Mouse (Mus musculus) thymus, adult 18-20 months (tissue): ENCODE measurements at regions not wholly inside any gene's neighbourhood (a gene's known extent, or its start where the extent isn't known, plus 50 kb on each side); places are given as distances from the start of the nearest gene placed in this dataset.

Experiments
- DNase-seq, 2 experiments: peaks; one replicate each; pipeline ENCODE4 v3.0.0; 2022; ENCODE audit warnings: mixed read lengths in 2 of 2

DNA sequence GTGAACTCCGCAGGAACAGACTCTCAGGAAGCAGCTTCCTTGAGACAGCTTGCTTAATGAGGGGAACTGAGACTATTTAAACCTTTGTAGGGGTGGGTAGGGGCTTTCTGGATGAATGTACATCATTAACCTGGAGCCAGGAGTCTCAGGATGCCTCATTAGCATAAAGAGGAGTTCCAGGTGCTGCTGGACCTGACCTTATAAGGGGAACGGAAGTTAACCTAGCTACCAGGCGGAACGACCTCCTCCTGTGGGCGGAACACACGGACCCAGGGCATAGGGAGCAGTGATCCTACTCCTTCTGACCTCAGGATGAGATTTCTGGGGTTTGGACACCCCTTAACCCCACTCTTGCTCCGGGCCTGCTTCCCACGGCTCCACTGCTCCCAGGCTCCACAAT lies 417.6 kb upstream of the Smim15 start:
- DNase-seq, result no peak

- DNase-seq, result no peak
These were observed 422.9 kb upstream of the Smim15 start for GRCm38 (mm10) chr13:107621337-107621736.

DNA sequence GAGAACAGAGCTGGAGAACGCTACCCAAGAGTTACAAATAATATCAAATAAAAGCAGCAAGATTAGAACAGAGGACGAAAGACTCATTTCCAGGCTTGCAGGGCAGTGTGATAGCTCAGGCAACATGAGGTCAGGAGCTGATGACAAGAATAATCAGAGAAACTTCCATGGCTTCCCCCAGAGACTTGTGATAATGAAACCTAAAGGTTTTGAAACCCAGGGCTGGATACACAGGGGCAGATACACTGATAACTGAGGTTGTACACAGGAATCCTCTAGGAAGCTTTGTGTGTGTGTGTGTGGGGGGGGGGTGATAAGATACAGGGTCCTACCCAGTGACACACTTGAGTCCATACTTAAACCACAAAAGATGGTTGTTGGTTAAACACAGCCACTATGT lies 423.4 kb upstream of the Smim15 start:
- DNase-seq, result no peak

GRCm38 (mm10) chr13:107620210-107620609 lies 424.0 kb upstream of the Smim15 start:
- no peak for DNase-seq

- no peak for DNase-seq
These were observed 424.8 kb upstream of the Smim15 start for GRCm38 (mm10) chr13:107619430-107619927.

DNA sequence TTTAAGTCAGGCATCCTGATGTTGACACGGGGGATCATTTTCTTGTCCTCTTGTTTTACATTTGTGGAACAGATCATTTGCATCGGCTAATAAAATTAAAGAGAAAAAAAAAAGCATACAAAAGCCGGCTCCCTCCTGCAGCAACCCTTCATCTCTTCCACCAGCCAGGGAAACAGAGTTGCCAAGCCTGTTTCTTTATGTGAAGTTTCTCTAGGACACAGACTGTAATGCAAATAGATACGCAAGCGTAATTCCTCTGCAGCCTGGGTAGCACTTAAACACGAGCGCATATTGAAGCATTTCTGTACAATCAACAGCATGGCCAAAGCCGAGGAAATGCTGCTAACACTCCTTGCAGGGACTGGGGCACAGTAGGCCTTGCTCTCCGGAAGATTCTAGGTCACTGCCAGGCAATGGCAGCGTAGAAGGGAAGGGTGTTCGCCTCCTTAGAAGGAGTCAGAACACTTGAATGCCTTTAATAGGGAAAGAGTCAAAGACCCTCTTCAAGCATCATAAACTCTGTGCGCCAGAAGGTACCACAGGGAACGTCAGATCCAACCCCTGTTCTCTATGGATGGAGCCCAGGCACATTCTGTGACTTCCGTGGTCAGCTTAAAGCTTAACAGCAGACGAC lies 425.3 kb upstream of the Smim15 start:
- DNase-seq, result no peak

GRCm38 (mm10) chr13:107618369-107618771 lies 425.9 kb upstream of the Smim15 start:
- no peak for DNase-seq

- no peak for DNase-seq
These were observed 426.7 kb upstream of the Smim15 start for GRCm38 (mm10) chr13:107617582-107617981.

- DNase-seq, result no peak
These were observed 427.5 kb upstream of the Smim15 start for GRCm38 (mm10) chr13:107616775-107617174.

DNA sequence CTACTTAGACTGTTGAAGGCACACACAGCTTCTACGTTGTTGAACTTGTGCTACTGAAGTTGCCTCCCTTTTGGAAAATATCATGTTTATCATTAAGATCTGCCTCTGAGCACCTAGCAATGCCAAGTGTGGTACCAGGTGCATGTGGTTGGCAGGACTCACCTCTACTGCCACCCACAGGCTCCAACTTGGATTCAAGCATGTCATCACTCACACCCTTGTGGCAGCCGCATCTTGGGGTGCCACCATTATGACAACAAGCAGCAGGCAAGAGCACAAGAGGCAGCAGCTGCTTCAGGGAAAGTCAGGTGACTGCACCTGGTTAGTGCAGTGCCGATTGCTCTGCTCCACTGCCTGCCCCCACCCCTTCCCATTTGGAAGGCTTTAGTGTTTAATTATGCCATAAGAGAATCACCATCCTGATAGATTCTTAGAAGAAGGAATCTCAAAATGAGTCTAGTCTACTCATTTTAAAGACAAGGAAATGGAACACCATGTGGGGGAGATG lies 435.2 kb upstream of the Smim15 start:
- peak; percentile 16 to 45 for DNase-seq

- no peak for DNase-seq
These were observed 437.0 kb upstream of the Smim15 start for GRCm38 (mm10) chr13:107607294-107607693.

DNA sequence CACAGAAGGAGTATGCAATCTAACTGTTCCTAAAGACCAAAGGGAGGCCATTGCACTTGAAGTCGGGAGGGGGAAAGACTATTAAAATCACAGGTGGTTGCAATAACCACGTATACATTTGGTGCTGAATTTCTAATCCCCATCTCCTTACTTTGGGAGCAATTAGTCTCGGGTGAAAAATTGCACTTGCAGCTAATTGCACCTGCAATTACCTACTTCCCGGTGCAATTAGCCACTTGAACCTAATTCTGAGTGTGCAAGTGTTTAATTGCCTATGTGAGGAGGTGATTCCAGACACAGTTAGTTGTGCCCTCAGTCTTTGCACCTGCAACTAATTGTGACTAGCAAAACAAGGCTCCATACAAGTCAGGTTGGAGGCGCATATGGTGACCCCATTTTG lies 442.1 kb upstream of the Smim15 start:
- DNase-seq, result no peak

- DNase-seq, result no peak
These were observed 443.2 kb upstream of the Smim15 start for GRCm38 (mm10) chr13:107601132-107601439.

DNA sequence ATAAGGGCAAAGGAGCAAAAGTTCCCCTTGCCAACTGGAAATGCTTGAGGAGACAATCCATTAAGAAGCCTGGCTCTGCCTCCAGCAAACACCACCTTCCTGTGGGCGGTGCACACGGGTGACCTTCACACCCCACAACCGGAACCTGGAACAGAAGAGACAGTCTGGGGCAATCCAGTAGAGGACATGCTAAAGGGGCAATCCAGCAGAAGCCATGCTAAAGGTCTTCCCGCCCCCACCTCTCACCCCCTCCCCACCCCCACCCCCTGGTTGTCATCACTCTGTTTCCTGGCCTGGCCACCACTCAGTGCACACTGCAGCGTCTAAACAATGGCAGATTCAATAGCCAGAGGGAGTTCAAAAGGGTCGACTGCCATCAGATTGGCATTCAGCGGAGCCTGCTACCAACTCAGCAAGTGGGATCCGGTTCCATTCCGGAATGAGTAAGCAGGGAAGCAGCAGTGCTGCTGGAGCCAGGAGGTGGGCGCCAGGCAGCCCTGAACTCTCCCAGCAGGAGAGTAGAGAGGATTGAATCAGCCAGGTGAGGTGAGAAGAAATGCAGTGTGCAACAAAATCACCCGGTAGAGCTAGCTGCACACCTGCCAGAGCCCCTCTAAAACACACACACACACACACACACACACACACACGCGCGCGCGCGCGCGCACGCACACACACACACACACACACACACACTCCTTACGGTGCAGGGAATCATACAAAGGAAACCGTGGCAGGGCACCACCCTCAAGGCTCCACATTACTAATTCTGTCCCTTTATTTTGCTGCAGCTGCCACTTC lies 443.7 kb upstream of the Smim15 start:
- no peak for DNase-seq

DNA sequence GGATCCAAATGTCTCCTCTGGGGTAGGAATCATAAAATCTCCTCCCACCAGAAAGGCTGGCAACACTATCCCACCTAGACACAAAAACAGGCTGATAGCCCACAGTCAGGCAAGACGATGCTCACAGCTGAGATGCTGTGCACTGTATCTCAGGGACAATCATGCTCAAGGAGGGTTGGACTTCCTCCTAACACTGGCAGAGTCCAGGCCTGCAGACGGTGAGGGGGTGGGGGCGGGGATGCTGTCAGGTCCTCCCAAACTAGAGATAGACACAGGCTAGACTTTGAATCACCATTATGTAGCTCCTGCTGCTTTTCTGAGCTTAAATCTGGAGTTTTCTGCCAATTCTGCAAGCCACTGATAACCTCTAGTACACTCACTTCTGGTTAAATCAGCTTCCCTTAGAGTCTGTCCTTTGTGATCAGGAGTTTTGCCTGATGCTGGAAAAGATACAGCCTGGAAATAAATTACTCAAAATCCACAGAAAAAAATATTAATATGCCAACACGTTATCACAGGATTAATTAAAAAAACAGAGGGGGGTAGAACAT lies 445.1 kb upstream of the Smim15 start:
- DNase-seq, result no peak

GRCm38 (mm10) chr13:107598391-107598790 lies 445.9 kb upstream of the Smim15 start:
- DNase-seq, result no peak

DNA sequence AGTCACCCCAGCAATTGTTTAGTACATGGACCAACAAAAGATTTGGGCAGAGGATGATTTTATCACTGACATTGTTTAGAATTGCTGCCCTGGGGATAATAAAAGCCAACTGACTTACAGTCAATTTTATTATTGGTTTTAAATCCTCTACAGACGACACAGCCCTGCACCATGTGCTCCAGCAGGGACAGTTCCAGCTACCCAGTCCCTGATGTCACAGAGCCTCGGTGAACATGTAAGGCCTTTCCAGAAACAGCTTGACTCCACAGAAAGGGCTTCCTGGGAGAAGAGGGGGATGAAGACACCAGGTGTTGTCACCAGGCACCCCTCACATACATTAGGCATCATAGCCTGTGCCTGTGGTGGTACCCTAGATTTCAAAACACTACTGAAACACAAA lies 447.0 kb upstream of the Smim15 start:
- DNase-seq, result no peak

GRCm38 (mm10) chr13:107596183-107596582 lies 448.1 kb upstream of the Smim15 start:
- no peak for DNase-seq

- no peak for DNase-seq
These were observed 455.7 kb upstream of the Smim15 start for GRCm38 (mm10) chr13:107588399-107589002.

DNA sequence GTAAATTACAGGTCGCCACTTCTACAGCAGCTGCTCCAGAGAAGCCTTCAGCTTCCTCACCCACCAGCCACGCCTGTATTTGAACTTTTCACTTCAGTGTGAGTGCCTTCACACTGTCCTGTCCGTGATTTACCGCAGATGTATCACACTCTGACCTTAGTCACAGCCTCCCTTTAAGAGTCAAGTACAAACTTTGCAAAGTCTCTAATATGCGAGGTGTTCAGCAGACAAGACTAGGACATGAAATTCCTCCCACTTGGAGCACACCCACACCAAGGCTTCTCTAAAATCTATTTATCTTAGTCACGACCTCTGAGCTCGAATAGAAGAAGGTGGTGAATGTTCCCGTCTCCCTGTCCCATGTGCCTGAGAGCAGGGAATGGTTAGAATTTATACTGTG lies 456.6 kb upstream of the Smim15 start:
- no peak for DNase-seq

GRCm38 (mm10) chr13:107585936-107586335 lies 458.3 kb upstream of the Smim15 start:
- no peak for DNase-seq

DNA sequence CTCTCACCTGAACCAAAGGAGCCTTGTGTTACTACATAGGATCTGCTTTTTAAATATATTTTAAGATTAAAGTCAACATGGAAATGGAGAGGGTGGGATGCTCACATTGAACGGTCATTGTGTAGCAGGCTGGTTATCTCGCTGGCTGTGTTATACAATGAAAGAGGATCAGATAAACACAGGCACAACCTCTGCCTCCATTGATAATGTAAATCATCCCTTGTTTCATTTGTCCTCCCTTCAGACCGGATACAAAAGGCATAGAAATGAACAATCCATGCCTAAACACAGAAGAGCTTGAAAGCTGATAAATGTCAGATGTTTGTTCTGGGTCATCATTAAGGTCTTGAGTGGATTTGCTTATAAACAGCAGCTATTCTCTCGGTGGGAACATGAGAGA lies 458.9 kb upstream of the Smim15 start:
- no peak for DNase-seq

DNA sequence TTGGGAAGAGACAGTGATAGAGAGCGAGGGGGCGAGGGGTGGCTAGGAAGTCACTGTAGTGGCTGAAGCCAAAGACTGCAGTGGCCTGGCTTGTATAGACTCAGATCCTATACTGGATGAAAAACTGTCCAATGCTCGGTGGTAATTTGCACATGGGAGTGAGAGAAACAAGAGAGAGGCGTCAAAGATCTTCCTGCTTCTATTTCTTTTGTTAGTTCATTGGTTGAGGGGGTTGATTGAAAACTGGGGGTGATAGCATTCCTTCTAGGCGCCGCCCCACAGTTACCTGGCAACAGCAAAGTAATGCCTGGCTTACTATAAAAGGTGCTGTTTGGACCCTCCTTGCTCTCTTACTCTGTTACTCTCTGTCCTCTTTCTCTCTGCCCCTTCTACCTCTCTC lies 465.3 kb upstream of the Smim15 start:
- DNase-seq, result no peak

GRCm38 (mm10) chr13:107577809-107578208 lies 466.4 kb upstream of the Smim15 start:
- DNase-seq, result no peak
